Mouse (Mus musculus) hindbrain, embryonic 14.5 days (tissue): ENCODE results near the gene Olfr1413. TPM values are rescaled to one million over a fixed set of nuclear protein-coding genes. Genes with fewer than 3 reads are reported as not detected.

Experiments used
- ATAC-seq: fragments of 200-750 bp; cut with Nextera tagmentation; 2 replicates; pipeline ENCODE4 v1.8.0; 2017; ENCODE audit warnings: moderate number of reproducible peaks, mild to moderate bottlenecking, moderate TSS enrichment, moderate library complexity; ENCODE audit not compliant: low FRiP score
- DNase-seq: peaks from one replicate; pipeline ENCODE4 v3.0.0-alpha.2; 2015; ENCODE audit warnings: low spot score
- H3K27ac ChIP-seq: fragments of 300-500 bp; sonication (generic); 2 replicates; pipeline ENCODE4 v1.5.1; 2014; ENCODE audit warnings: mild to moderate bottlenecking, moderate library complexity
- H3K27me3 ChIP-seq: fragments of 300-500 bp; sonication (generic); 2 replicates; pipeline ENCODE4 v1.6.1; 2014; ENCODE audit warnings: mild to moderate bottlenecking, low read length, mixed read lengths; ENCODE audit not compliant: control insufficient read depth, insufficient read depth
- H3K36me3 ChIP-seq: fragments of 300-500 bp; sonication (generic); replicated peaks from 2 replicates; pipeline ENCODE4 v1.6.1; 2014; ENCODE audit not compliant: control insufficient read depth, insufficient read depth
- H3K4me1 ChIP-seq: fragments of 300-500 bp; sonication (generic); replicated peaks from 2 replicates; pipeline ENCODE4 v1.6.1; 2014; ENCODE audit warnings: antibody characterized with exemption, low read length, mixed read lengths; ENCODE audit not compliant: control insufficient read depth, insufficient read depth
- H3K4me2 ChIP-seq: fragments of 300-500 bp; sonication (generic); replicated peaks from 2 replicates; pipeline ENCODE4 v1.6.1; 2014; ENCODE audit warnings: mild to moderate bottlenecking, moderate library complexity
- H3K4me3 ChIP-seq: fragments of 300-500 bp; sonication (generic); replicated peaks from 2 replicates; pipeline ENCODE4 v1.5.1; 2014; ENCODE audit warnings: mild to moderate bottlenecking, low read length
- H3K9ac ChIP-seq: fragments of 300-500 bp; sonication (generic); 2 replicates; pipeline ENCODE4 v1.6.1; 2014
- H3K9me3 ChIP-seq: fragments of 300-500 bp; sonication (generic); 2 replicates; pipeline ENCODE4 v1.6.1; 2016; ENCODE audit warnings: low read length; ENCODE audit not compliant: control insufficient read depth
- WGBS: fragments of 180-500 bp; shearing (Covaris S2); extraction: QIAGEN DNeasy Blood & Tissue Kit; methylation state at CpG from one replicate; pipeline ENCODE4 v1.1.7; 2014; 5-methylcytosine and 5-hydroxymethylcytosine counted together
- polyA plus RNA-seq: library from polyadenylated mRNA; unstranded; fragments of >200 nt; fragmentation: Nextera tagmentation; extraction: Ambion mirVana; gene quantifications from 2 replicates; pipeline ENCODE4 v1.2.1, GENCODE M21; 2014

The Olfr1413 gene
- polyA plus RNA-seq, 1 experiment from 2014 or later = not detected

DNA sequence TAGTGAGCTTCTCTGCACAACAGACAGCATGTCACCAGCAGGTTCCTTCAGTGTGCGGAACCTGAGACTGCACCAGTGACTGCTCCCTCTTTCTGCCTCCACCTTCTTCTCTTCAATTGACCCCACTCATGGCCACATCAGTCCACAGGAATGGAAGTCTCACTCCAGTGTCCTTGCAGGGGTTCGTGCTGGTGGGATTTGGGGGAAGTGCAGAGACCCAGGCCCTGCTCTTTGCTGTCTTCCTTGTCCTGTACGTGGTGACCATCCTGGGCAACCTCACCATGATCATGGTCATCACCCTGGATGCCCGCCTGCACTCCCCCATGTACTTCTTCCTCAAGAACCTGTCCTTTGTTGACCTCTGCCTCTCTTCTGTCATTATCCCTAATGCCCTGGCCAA lies 36.6 kb downstream of the Olfr1413 start:
- Histone ChIP-seq H3K27me3 (0 out of 2 replicates have a peak, but pooled peaks cover 4% of the 10 kb centered on the region), H3K4me3 (no peak overlapping the region), H3K4me2 (no peak overlapping the region), H3K9me3 (no peaks in the 10 kb centered on the region), H3K9ac (no peak overlapping the region), H3K36me3 (no peaks in the 10 kb centered on the region), H3K4me1 (no peaks in the 10 kb centered on the region), H3K27ac (no peak overlapping the region)
- ATAC-seq = no peak
- no peak for DNase-seq
- WGBS = 80% methylated on average over 4 of the region's 4 CpGs

DNA sequence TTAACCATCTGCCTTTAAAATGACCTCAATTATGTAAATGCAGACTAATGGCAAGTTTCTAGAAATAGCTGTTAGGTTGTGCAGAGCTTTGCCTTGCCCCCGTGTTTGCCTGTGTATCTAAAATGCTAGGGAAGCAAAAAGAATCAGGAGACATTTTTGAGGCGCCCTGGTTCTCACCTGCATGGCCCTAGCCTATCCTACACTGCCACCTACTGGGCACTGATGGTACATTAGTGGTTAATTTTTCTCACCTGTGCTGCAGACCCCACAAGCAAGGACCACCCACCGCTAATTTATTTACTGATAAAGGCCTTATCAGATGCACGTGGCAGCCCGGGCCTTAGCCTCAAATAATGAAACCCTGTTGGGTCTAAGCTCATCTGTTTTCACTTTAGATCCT lies 39.9 kb downstream of the Olfr1413 start:
- 8% methylated on average over 5 of the region's 5 CpGs for WGBS
- Histone ChIP-seq H3K4me1 (no peaks in the 10 kb centered on the region), H3K4me3 (no peak overlapping the region), H3K27ac (no peak overlapping the region), H3K9ac (no peak overlapping the region), H3K27me3 (0 out of 2 replicates have a peak, but pooled peaks cover 4% of the 10 kb centered on the region), H3K36me3 (no peaks in the 10 kb centered on the region), H3K9me3 (no peaks in the 10 kb centered on the region), H3K4me2 (no peak overlapping the region)
- ATAC-seq = no peak
- peak; percentile 87 for DNase-seq

DNA sequence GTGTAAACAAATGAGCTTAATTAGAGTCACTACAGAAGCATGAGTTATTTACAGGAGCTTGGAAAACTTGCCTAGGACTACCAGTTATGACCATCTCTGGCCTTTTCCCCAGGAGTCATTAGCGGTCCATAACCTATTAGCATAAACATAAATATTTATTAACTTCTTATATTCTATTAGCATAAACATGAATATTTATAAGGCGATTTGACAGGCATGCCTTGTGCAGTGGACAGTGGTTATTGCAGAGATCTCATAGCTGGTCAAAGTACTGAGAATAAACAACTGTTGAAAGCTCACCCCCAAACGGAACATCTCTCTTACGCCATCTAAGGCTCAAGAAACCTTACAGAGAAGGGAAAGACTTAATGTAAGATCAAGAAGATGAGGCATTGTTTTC lies 42.1 kb downstream of the Olfr1413 start:
- Histone ChIP-seq H3K9me3 (no peaks in the 10 kb centered on the region), H3K4me1 (no peaks in the 10 kb centered on the region), H3K27me3 (0 out of 2 replicates have a peak, but pooled peaks cover 4% of the 10 kb centered on the region), H3K9ac (peak overlapping the region; percentile 14; the same call in 1 of the 2 replicates), H3K4me3 (no peak overlapping the region), H3K36me3 (no peaks in the 10 kb centered on the region), H3K27ac (no peak overlapping the region), H3K4me2 (no peak overlapping the region)
- DNase-seq (no peak), ATAC-seq (no peak; the same call in 1 of the 2 replicates)
- 30% methylated on average over 4 of the region's 4 CpGs for WGBS

DNA sequence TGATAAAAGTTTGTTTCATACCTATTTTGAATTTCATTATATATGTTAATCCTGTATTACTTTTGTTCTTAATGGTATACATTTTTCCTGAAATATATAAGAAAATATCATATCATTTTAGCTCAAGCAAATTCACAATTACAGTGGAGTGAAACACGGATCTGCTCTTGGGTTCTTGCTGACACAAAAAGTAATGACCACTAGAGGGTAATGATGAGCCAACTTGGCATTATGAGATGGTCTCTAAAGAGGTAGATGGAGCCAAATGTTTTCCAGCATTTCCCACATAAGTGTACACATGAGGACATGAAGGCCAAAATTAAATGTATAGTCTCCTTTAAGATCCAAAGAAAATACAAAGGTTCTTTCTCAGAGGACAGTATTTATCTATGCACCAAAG lies 43.4 kb downstream of the Olfr1413 start:
- ATAC-seq (no peak), DNase-seq (peak; percentile 79)
- WGBS = 6% methylated on average over 1 of the region's 1 CpGs
- H3K4me2 ChIP-seq = no peak overlapping the region
- H3K27me3 ChIP-seq = 0 out of 2 replicates have a peak, but pooled peaks cover 4% of the 10 kb centered on the region
- no peak overlapping the region for H3K27ac ChIP-seq
- H3K4me3 ChIP-seq = no peak overlapping the region
- H3K36me3 ChIP-seq = no peaks in the 10 kb centered on the region
- H3K9me3 ChIP-seq = no peaks in the 10 kb centered on the region
- H3K4me1 ChIP-seq = no peaks in the 10 kb centered on the region
- no peak overlapping the region for H3K9ac ChIP-seq

DNA sequence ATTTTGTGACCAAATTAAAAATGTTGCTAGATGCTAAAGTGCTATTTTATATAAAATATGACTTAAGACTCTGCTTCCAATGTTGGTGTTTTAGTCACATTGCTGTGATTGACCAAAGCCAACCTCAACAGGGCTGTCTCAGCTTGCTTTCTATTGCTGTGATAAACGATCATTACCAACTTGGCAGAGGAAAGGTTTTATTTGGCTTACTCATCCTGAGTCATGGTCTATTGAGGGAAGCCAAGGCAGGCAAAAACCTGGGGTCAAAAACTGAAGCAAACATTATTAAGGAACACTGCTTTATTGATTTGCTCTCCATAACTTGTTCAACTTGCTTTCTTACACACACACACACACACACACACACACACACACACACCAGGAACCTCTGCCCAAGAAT lies 44.9 kb downstream of the Olfr1413 start:
- Histone ChIP-seq H3K9ac (no peak overlapping the region), H3K9me3 (no peaks in the 10 kb centered on the region), H3K4me3 (no peak overlapping the region), H3K36me3 (no peaks in the 10 kb centered on the region), H3K4me1 (no peaks in the 10 kb centered on the region), H3K4me2 (no peak overlapping the region), H3K27me3 (0 out of 2 replicates have a peak, but pooled peaks cover 4% of the 10 kb centered on the region), H3K27ac (no peak overlapping the region)
- 94% methylated on average over 1 of the region's 1 CpGs for WGBS
- no peak for DNase-seq
- ATAC-seq = no peak

DNA sequence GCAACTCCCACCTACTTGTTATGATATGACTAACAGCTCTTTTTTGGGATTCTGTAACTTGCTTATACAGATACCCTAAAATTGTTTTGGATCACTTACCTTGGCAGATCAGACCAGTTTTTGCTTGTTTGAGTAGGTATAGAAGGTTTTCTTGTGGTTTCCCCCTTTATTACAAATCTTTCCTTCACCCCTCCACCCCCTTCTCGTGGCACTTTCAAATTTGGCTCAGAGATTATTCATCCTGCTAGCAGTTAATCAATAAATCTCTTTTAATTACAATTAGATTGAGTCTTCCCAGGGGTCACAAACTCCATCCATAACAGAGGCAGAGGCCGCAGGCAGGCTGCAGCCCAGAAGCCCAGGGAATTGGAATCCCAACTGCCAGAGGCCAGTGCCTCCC lies 46.4 kb downstream of the Olfr1413 start, which contains the start of gene Olfr12:
TSS of gene Olfr12 (plus strand) at position 301 of the 400 bp plus-strand sequence.
- Histone ChIP-seq H3K36me3 (no peaks in the 10 kb centered on the region), H3K4me1 (no peaks in the 10 kb centered on the region), H3K4me3 (no peak within 1 kb of the TSS), H3K4me2 (no peak within 1 kb of the TSS), H3K9ac (no peak within 1 kb of the TSS), H3K9me3 (no peaks in the 10 kb centered on the region), H3K27ac (no peak within 1 kb of the TSS), H3K27me3 (no peaks in the 10 kb centered on the region)
- no peak for ATAC-seq
- no peak for DNase-seq
- 59% methylated on average over 2 of the region's 2 CpGs for WGBS

DNA sequence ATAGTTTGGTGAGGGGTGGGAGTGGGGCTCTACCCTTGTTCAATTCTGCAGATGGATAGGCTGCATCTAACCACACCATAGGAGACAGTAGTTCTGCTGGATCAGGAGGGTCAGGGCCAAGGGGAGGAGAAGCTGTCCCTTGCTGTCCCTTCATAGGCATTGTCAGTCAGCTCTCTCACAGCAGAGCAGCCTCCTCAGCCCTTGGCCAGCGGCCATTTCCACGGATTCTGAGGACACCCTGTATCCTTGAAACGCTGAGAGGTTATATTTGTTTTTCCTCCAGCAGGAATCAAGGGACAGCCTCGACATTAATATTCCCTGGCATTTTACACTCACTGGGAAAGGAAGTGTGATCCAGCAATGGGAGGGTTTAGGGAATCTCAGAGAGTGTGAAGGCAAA lies 47.2 kb downstream of the Olfr1413 start:
- no peak overlapping the region for H3K9ac ChIP-seq
- H3K36me3 ChIP-seq = no peaks in the 10 kb centered on the region
- H3K4me2 ChIP-seq = no peak overlapping the region
- no peak for DNase-seq
- WGBS = 69% methylated on average over 4 of the region's 4 CpGs
- no peaks in the 10 kb centered on the region for H3K4me1 ChIP-seq
- H3K4me3 ChIP-seq = no peak overlapping the region
- no peaks in the 10 kb centered on the region for H3K9me3 ChIP-seq
- no peak overlapping the region for H3K27ac ChIP-seq
- H3K27me3 ChIP-seq = no peaks in the 10 kb centered on the region
- ATAC-seq = no peak

Other genes starting within 250 kb of the Olfr1413 start
- 291 and 311 TPM in 2 replicates for gene Ndufa10, start 97.5 kb upstream of the Olfr1413 start, polyA plus RNA-seq
- not detected in 2 replicates for gene Olfr1416, start 86.2 kb upstream of the Olfr1413 start, polyA plus RNA-seq
- gene Olfr1415, start 75.2 kb upstream of the Olfr1413 start, polyA plus RNA-seq = not detected in 2 replicates
- not detected in 2 replicates for gene Olfr1414, start 52.7 kb upstream of the Olfr1413 start, polyA plus RNA-seq
- gene Olfr1412, start 14.5 kb downstream of the Olfr1413 start, polyA plus RNA-seq = not detected in 2 replicates
- not detected in 2 replicates for gene Olfr1411, start 23.1 kb downstream of the Olfr1413 start, polyA plus RNA-seq
- not detected in 2 replicates for gene Olfr1410, start 34.5 kb downstream of the Olfr1413 start, polyA plus RNA-seq
- not detected in 2 replicates for gene Olfr12, start 46.5 kb downstream of the Olfr1413 start, polyA plus RNA-seq
- 553 and 683 TPM in 2 replicates for gene Cops9, start 70.7 kb downstream of the Olfr1413 start, polyA plus RNA-seq
- 0.31 TPM in 1 of 2 replicates, not detected in the other for gene Otos, start 77.5 kb downstream of the Olfr1413 start, polyA plus RNA-seq